Comparison of ENCODE assay signal across 8 mouse cellular contexts in genomic region chr19:6118677-6119185, GRCm38 (mm10). TPM values are rescaled to one million over a fixed set of nuclear protein-coding genes. Genes with fewer than 3 reads are reported as not detected.
DNase-seq lines count a peak whose midpoint lies in the region; ATAC-seq and TF ChIP-seq lines count a peak whose summit lies in the region.

No protein-coding gene starts in this region.

- H3K27ac ChIP-seq in cerebellum, adult 2 months (ENCODE audit: insufficient read depth, low read length): peak overlapping the region; percentile 10; the same call in 1 of the 2 replicates
- peak overlapping the region; percentile 94 for H3K27ac ChIP-seq in hindbrain, embryonic 16.5 days (ENCODE audit: low read depth, low read length)
- peak overlapping the region; percentile 93 for H3K27ac ChIP-seq in midbrain, embryonic 15.5 days

- no peaks in the 10 kb centered on the region for H3K9me3 ChIP-seq in hindbrain, embryonic 16.5 days (ENCODE audit: control insufficient read depth, low read length)
- no peaks in the 10 kb centered on the region for H3K9me3 ChIP-seq in midbrain, embryonic 15.5 days

- WGBS in cerebellum, adult 2 months: under 1% methylated on average over 8 of the region's 8 CpGs
- WGBS in hindbrain, embryonic 16.5 days: under 1% methylated on average over 8 of the region's 8 CpGs
- WGBS in midbrain, embryonic 15.5 days: 2% methylated on average over 8 of the region's 8 CpGs

- no peak for TF ChIP-seq POLR2A in cerebellum, adult 2 months (IDR thresholded peaks at IDR 0.05; ENCODE audit: borderline replicate concordance, insufficient read depth, low read length)

- peak; percentile 66; the same call in 1 of the 2 replicates for ATAC-seq in hindbrain, embryonic 16.5 days
- peak; percentile 61 for ATAC-seq in midbrain, embryonic 15.5 days (replicated peaks)
- no peak for ATAC-seq in megakaryocyte progenitor cell, adult 5-6 weeks (replicated peaks; ENCODE audit: poor library complexity)

- H3K36me3 ChIP-seq in hindbrain, embryonic 16.5 days (ENCODE audit: control insufficient read depth, insufficient read depth, low read length): peaks cover 23% of the 10 kb centered on the region
- peaks cover 16% of the 10 kb centered on the region for H3K36me3 ChIP-seq in midbrain, embryonic 15.5 days (replicated peaks)

- peak overlapping the region; percentile 90 for H3K4me2 ChIP-seq in hindbrain, embryonic 16.5 days (ENCODE audit: low read length)
- H3K4me2 ChIP-seq in midbrain, embryonic 15.5 days: peak overlapping the region; percentile 94

- H3K4me3 ChIP-seq in cerebellum, adult 2 months (replicated peaks; ENCODE audit: insufficient read depth, low read depth, low read length): peak overlapping the region; percentile 63
- peak overlapping the region; percentile 89 for H3K4me3 ChIP-seq in hindbrain, embryonic 16.5 days (ENCODE audit: low read length)
- peak overlapping the region; percentile 71 for H3K4me3 ChIP-seq in midbrain, embryonic 15.5 days

- H3K27me3 ChIP-seq in cerebellum, adult 2 months (ENCODE audit: control insufficient read depth, insufficient read depth, low read length): no peaks in the 10 kb centered on the region
- H3K27me3 ChIP-seq in hindbrain, embryonic 16.5 days (replicated peaks; ENCODE audit: control insufficient read depth, insufficient read depth, low read length): no peaks in the 10 kb centered on the region
- H3K27me3 ChIP-seq in midbrain, embryonic 15.5 days (replicated peaks): no peaks in the 10 kb centered on the region

- DNase-seq in cerebellum, adult 2 months: no peak
- no peak for DNase-seq in cerebellum, postnatal 36 days
- DNase-seq in retina, embryonic 14.5 days (ENCODE audit: low spot score): peak; percentile 25
- DNase-seq in retina, postnatal 1 day: no peak
- DNase-seq in adrenal gland, adult 18-20 months (ENCODE audit: low spot score in 2 of 2): no peak

- peaks cover 10% of the 10 kb centered on the region for H3K4me1 ChIP-seq in cerebellum, adult 2 months (ENCODE audit: control insufficient read depth, insufficient read depth, low read length)
- peaks cover 15% of the 10 kb centered on the region for H3K4me1 ChIP-seq in hindbrain, embryonic 16.5 days (ENCODE audit: control insufficient read depth, insufficient read depth, low read depth, low read length)
- H3K4me1 ChIP-seq in midbrain, embryonic 15.5 days: peaks cover 29% of the 10 kb centered on the region

- no peak for TF ChIP-seq CTCF in cerebellum, adult 2 months (IDR thresholded peaks at IDR 0.05; ENCODE audit: borderline replicate concordance, insufficient read depth, low read depth, low read length)

- H3K9ac ChIP-seq in hindbrain, embryonic 16.5 days (ENCODE audit: low read depth, low read length): peak overlapping the region; percentile 90
- peak overlapping the region; percentile 75 for H3K9ac ChIP-seq in midbrain, embryonic 15.5 days

RNA-seq across cellular contexts. Expression of gene Sac3d1, which starts 0.3 kb away (rescaled TPM):
- 33.8 and 35.9 TPM in 2 replicates for polyA plus RNA-seq in cerebellum, adult 2 months (2012; rRNA removed)
- polyA plus RNA-seq in hindbrain, embryonic 16.5 days (2015; fragmentation: Nextera tagmentation; extraction: Ambion mirVana): 48.5 and 53.9 TPM in 2 replicates
- polyA plus RNA-seq in midbrain, embryonic 15.5 days (2015; fragmentation: Nextera tagmentation; extraction: Ambion mirVana): 48.3 and 51.2 TPM in 2 replicates
- 12.0 and 16.9 TPM in 2 replicates for total RNA-seq in megakaryocyte progenitor cell, adult 5-6 weeks (2015)
- 5.5 and 6.3 TPM in 2 replicates for total RNA-seq in megakaryocyte progenitor cell, adult 5-6 weeks (2017)
- 10 to 100 TPM; 12.9 to 17.2 TPM for total RNA-seq in adrenal gland, adult 18-20 months (2021)

RNA-seq across cellular contexts. Expression of gene Snx15, which starts 9.4 kb away (rescaled TPM):
- polyA plus RNA-seq in cerebellum, adult 2 months (2012; rRNA removed): 66.7 and 67.9 TPM in 2 replicates
- polyA plus RNA-seq in hindbrain, embryonic 16.5 days (2015; fragmentation: Nextera tagmentation; extraction: Ambion mirVana): 64.3 and 66.9 TPM in 2 replicates
- 59.1 and 65.6 TPM in 2 replicates for polyA plus RNA-seq in midbrain, embryonic 15.5 days (2015; fragmentation: Nextera tagmentation; extraction: Ambion mirVana)
- 18.2 and 19.5 TPM in 2 replicates for total RNA-seq in megakaryocyte progenitor cell, adult 5-6 weeks (2015)
- total RNA-seq in megakaryocyte progenitor cell, adult 5-6 weeks (2017): 13.8 and 14.2 TPM in 2 replicates
- 10 to 100 TPM; 26.8 to 28.1 TPM for total RNA-seq in adrenal gland, adult 18-20 months (2021)

RNA-seq across cellular contexts. Expression of gene Naaladl1, which starts 13.1 kb away (rescaled TPM):
- 0.05 and 0.24 TPM in 2 replicates for polyA plus RNA-seq in cerebellum, adult 2 months (2012; rRNA removed)
- polyA plus RNA-seq in hindbrain, embryonic 16.5 days (2015; fragmentation: Nextera tagmentation; extraction: Ambion mirVana): 0.41 and 0.43 TPM in 2 replicates
- polyA plus RNA-seq in midbrain, embryonic 15.5 days (2015; fragmentation: Nextera tagmentation; extraction: Ambion mirVana): 0.41 and 0.53 TPM in 2 replicates
- total RNA-seq in megakaryocyte progenitor cell, adult 5-6 weeks (2015): 0.07 and 0.17 TPM in 2 replicates
- total RNA-seq in megakaryocyte progenitor cell, adult 5-6 weeks (2017): 0.21 TPM in 1 of 2 replicates, not detected in the other
- not detected for total RNA-seq in adrenal gland, adult 18-20 months (2021)

RNA-seq across cellular contexts. Expression of gene Batf2, which starts 22.1 kb away (rescaled TPM):
- polyA plus RNA-seq in cerebellum, adult 2 months (2012; rRNA removed): 0.29 and 0.54 TPM in 2 replicates
- not detected in 2 replicates for polyA plus RNA-seq in hindbrain, embryonic 16.5 days (2015; fragmentation: Nextera tagmentation; extraction: Ambion mirVana)
- 0.20 TPM in 1 of 2 replicates, not detected in the other for polyA plus RNA-seq in midbrain, embryonic 15.5 days (2015; fragmentation: Nextera tagmentation; extraction: Ambion mirVana)
- total RNA-seq in megakaryocyte progenitor cell, adult 5-6 weeks (2015): 0.34 and 0.42 TPM in 2 replicates
- 0.44 and 0.71 TPM in 2 replicates for total RNA-seq in megakaryocyte progenitor cell, adult 5-6 weeks (2017)
- 1 to 10 TPM; 1.6 to 3.1 TPM for total RNA-seq in adrenal gland, adult 18-20 months (2021)

RNA-seq across cellular contexts. Expression of gene Arl2, which starts 22.6 kb away (rescaled TPM):
- 174 and 188 TPM in 2 replicates for polyA plus RNA-seq in cerebellum, adult 2 months (2012; rRNA removed)
- 154 and 162 TPM in 2 replicates for polyA plus RNA-seq in hindbrain, embryonic 16.5 days (2015; fragmentation: Nextera tagmentation; extraction: Ambion mirVana)
- polyA plus RNA-seq in midbrain, embryonic 15.5 days (2015; fragmentation: Nextera tagmentation; extraction: Ambion mirVana): 146 and 150 TPM in 2 replicates
- 29.2 and 37.4 TPM in 2 replicates for total RNA-seq in megakaryocyte progenitor cell, adult 5-6 weeks (2015)
- total RNA-seq in megakaryocyte progenitor cell, adult 5-6 weeks (2017): 33.6 and 37.0 TPM in 2 replicates
- total RNA-seq in adrenal gland, adult 18-20 months (2021): 10 to 100 TPM; 84.7 to 87.7 TPM

Comparison
In these comparisons a context has a peak if more than half of its experiments do, and no peak if none do; other contexts are left out.
1. H3K27ac ChIP-seq: peak in every context shown above with its lines; median percentile 94 in hindbrain, embryonic 16.5 days; 93 in midbrain, embryonic 15.5 days; 10 in cerebellum, adult 2 months.